Mouse (Mus musculus) urinary bladder, postnatal 25 days (tissue): Measurements from ENCODE around the gene Sprr2a1.
"Not testable (repeated sequence)": the region's sequence is repeated elsewhere in the genome, so short reads cannot be mapped to it uniquely, and the experiment has no call there.

ENCODE experiments used
- DNase-seq: peaks from one replicate; pipeline ENCODE4 v3.0.0; 2022; ENCODE audit warnings: low spot score

Sprr2a1 gene

DNA sequence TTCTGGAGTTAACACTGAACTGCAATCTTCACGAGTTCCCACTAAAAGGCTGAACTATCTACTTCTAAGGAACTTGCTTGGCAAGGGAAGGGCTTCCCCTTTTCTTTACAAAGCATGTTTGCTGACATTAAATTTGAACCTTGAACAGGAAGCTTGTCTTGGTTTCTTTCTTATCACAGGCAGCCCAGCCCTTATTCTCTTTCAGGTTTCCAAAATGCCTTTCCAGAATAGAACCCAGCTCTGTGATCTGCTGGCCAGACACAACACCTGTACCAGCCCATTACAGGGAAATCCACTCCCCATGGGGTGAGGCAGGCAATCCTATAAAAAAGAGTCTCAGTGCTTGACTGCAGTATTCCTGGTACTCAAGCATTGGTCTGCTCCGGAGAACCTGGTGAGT is at the start of gene Sprr2a1, which contains the start of gene Sprr2a2:
TSS of gene Sprr2a1 (plus strand) at position 231 of the 400 bp plus-strand sequence.
TSS of gene Sprr2a2 (plus strand) at position 352 of the 400 bp plus-strand sequence.
- not testable (repeated sequence) for DNase-seq

DNA sequence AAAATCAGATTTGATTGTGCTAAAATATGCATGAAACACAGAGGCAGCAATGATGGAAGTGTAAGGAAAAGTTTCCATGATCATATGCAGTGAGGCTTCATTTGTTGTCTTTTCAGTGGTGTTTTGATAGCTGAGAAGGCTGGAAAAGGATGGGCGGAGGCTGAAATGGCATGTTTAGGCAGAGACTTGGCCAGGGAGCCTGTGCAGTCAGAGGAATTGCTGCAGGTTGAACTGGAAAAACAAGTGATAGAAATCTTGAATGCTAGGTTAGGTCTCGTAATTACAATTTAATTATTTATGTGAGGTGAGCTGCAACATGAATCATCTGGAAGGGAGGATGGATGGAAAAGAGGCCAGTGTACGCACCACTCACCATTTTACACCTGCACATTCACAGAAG is 45.8 kb upstream of the Sprr2a1 start:
- DNase-seq = no peak

DNA sequence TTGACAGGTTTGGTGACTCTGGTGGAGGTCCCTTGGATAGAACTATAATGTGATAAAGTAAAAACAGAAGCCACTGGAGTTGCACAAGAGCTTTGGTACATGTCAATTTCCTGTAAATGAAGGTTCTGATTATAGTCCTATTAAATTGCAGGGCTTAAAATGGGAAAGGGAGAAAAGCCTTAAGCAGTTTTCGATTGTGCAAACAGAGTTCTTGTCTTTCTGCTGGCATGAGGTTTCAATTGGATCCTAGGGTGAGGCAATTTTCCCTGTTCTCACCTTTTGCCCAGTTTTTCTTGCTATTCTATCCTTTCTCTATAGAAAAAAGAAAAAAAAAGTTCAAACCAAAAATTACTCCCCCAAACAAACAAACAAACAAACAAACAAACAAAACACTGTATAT is 38.7 kb upstream of the Sprr2a1 start:
- no peak for DNase-seq

DNA sequence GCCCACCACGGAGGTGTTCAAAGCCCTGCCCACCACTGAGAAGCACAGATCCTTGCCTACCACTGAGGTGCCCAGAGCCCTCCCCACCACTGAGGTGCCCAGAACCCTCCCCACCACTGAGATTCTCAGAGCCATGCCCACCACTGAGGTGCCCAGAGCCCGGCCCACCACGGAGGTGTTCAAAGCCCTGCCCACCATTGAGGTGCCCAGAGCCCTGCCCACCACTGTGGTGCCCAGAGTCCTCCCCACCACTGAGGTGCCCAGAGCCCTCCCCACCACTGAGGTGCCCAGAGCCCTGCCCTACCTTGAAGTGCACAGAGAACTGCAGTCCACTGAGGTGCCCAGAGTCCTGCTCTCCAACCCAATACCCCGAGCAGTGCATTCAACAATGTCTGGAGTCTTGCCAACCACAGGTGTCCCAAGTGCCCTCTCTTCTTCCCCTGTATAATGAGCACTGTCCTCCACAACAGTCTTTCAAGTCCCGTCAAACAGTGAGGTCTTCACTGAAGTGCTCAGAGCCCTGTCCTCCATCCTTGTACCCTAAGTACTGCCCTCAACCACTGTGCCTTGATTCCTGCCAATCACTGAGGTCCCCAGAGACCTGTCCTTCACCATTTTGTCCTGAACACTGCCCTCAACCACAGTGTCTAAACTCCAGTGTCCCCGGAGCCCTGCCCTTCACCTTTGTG is 19.9 kb upstream of the Sprr2a1 start:
- no peak for DNase-seq

GRCm38 (mm10) chr3:92211133-92211925 is 4.3 kb upstream of the Sprr2a1 start:
- DNase-seq = not testable (repeated sequence)

DNA sequence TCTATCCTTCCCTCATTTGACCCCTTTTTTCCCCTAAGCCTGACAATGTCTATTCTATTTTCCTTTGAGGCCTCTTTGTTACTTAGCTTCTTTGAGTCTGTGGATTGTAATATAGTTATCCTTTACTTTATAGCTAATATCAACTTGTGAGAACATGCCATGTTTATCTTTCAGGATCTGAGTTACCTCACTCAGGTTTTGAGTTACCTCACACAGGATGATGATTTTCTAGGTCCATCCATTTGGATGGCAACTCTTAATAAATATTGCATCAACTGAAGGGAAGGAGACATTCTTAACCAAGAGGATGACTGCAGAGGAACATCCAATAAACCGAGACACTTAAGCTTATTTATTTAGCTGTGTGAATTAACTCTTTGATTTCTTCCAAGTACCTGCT is 3.5 kb upstream of the Sprr2a1 start:
- DNase-seq = not testable (repeated sequence)

GRCm38 (mm10) chr3:92213651-92214050 is 1.9 kb upstream of the Sprr2a1 start:
- DNase-seq = not testable (repeated sequence)

DNA sequence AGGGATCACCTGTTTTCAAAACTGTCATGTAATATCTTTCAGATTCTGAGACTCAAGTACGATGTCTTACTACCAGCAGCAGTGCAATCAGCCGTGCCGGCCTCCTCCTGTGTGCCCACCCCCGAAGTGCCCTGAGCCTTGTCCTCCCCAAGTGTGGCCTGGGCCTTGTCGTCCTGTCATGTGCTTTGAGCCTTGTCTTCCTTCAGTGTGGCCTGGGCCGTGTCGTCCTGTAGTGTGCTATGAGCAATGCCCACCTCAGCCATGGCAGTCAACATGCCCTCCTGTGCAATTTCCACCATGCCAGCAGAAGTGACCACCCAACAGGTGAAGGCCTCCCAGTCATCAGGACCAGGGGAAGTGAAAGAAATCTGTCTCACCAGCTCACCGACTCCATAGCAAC is 3.4 kb downstream of the Sprr2a1 start:
- DNase-seq = not testable (repeated sequence)

DNA sequence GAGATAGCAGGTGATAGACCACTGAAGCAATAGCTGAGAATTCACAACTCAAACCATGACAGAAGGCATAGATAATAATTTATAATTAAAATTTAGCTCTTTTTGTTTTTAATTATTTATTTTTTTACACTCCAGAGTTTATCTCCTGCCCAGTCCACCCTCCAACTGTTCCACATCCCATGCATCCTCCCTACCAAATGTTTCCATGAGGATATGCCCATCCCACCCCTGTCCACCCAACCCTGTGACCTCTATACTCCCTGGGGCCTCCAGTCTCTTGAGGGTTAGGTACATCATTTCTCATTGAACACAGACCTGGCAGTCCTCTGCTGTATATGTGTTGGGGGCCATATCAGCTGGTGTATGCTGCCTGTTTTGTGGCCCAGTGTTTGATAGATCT is 8.1 kb downstream of the Sprr2a1 start:
- DNase-seq = not testable (repeated sequence)

- DNase-seq = not testable (repeated sequence)
These were observed 11.8 kb downstream of the Sprr2a1 start for GRCm38 (mm10) chr3:92227410-92227809.

DNA sequence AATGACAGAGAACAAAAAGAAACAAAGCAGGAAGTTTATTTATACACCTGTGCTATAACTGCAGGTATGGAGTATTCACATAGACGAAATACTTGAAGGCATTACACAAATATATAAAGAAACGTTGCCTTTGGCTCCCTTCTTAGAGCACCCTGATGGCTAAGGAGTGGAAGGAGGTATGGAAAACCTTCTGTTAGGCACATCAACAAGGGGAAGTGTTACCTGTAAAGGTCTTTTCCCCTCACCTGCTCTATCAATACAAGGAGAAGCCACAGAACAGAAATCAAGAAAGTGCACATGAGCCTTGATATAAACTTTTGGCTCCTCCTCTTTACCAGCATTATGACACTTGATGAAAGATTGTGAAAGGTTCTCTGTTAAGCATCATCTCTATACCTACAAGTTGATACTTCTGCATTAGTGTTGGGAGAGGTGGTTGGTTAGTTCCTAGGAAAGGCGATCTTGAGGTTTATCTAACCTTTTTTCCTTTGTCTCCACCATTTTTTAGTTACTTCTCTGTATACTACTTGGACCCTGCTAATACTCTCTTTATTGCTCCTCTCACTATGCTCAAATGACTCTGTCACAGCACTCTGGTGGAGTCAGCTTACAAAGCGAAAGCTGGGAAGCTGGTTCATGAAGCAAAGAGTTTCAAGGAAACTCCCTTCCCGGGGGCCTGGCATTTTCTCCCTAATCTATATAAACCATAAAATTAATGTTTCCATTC is 21.0 kb downstream of the Sprr2a1 start:
- not testable (repeated sequence) for DNase-seq

- not testable (repeated sequence) for DNase-seq
These were observed 23.1 kb downstream of the Sprr2a1 start for GRCm38 (mm10) chr3:92238736-92239135.

DNA sequence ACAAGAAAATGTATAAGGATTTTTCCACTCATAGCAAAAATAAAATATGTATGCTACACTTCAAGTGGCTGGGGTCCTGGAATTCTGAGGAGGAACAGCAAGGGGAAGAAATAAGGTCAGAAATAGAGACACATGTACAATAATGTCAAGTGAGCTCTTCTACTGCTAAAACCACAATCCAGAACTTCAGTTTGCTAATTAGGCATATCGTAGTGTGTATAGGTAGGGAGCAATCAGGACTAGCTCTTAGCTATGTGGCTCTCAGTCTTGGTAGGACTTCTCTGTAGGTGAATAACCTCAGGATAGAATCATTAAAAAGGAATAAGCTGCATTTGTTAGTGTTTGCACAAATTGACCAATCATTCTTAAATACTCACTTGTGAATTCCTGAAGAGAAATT is 23.6 kb downstream of the Sprr2a1 start:
- DNase-seq = not testable (repeated sequence)

DNA sequence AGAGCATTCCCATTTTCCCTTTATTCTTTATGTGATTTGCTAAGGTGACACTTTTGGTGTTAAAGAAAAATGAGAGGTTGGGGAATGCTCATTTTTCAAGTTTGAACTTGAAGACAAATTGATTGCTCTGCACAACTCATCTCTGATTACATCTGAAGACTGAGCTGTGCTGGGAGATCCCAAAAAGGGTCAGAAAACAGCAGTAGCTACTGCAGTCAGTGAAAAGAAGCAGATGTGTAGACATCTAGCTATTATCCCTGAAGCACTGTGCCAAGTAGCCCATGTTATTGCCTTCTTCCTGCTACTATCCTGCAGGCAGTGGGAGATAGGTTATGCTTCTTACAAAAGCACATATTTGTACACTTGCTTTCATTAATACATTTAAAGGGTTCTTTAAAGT is 29.2 kb downstream of the Sprr2a1 start:
- DNase-seq = not testable (repeated sequence)

DNA sequence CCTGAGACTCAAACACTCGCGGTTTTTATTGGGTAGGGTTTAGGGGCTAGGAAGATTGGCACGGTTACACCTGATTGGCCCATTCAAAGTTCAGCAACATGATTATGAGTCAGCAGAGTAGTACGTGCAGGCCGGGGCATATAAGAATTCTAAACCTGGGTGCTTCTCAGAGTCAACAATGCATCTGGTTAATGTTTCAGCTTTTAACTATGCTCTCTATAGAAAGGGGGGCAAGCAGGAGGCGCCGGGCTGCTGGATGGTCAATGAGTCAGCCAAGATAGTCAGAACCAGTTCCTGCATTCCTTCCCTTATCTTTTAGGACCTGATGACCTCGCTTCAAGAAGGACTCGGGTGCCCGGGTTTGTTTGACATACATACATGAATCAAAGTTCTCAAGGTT is 30.6 kb downstream of the Sprr2a1 start:
- not testable (repeated sequence) for DNase-seq

GRCm38 (mm10) chr3:92248494-92248893 is 32.9 kb downstream of the Sprr2a1 start:
- not testable (repeated sequence) for DNase-seq

- DNase-seq = not testable (repeated sequence)
These were observed 34.9 kb downstream of the Sprr2a1 start for GRCm38 (mm10) chr3:92250450-92250849.

- DNase-seq = not testable (repeated sequence)
These were observed 38.3 kb downstream of the Sprr2a1 start for GRCm38 (mm10) chr3:92253860-92254259.

DNA sequence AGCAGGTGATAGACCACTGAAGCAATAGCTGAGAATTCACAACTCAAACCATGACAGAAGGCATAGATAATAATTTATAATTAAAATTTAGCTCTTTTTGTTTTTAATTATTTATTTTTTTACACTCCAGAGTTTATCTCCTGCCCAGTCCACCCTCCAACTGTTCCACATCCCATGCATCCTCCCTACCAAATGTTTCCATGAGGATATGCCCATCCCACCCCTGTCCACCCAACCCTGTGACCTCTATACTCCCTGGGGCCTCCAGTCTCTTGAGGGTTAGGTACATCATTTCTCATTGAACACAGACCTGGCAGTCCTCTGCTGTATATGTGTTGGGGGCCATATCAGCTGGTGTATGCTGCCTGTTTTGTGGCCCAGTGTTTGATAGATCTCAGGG is 42.9 kb downstream of the Sprr2a1 start:
- not testable (repeated sequence) for DNase-seq

DNA sequence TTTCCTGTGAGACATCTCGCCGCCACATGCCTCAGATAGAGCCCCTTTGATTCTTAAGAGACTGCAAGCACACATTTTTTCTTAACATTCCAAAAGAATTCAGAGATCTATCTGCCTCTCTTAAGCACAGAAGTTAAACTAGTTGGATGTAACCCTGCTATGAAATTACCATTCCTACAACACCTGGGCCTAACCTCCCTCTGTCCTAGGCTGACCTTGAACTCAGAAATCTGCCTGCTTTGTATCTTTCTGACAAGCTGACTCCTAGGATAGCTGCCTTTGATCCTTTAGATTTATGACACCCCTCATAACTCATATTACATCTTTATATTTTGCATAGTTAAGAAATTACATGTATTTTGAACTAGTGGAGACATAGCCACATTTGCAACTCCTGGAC is 47.9 kb downstream of the Sprr2a1 start:
- DNase-seq = not testable (repeated sequence)
